Mouse (Mus musculus) adrenal gland (tissue): ENCODE data around the gene Gm49395.

Experiments
- intact Hi-C: fragments of 180-260 bp; cut with DNase I; formaldehyde crosslinking; loops from one replicate; pipeline ENCODE4 v1.15.1; 2025

Gene Gm49395

GRCm38 (mm10) chr13:115057555-115057954, 44.2 kb downstream of the Gm49395 start:
- intact Hi-C loops = no loop called here

GRCm38 (mm10) chr13:115054783-115055182, 46.9 kb downstream of the Gm49395 start:
- intact Hi-C loops = no loop called here

- intact Hi-C loops = no loop called here
Observed at GRCm38 (mm10) chr13:115052568-115052967, 49.2 kb downstream of the Gm49395 start.

- intact Hi-C loops = no loop called here
Observed at GRCm38 (mm10) chr13:115050660-115051559, 50.8 kb downstream of the Gm49395 start.

GRCm38 (mm10) chr13:115042652-115043051, 59.1 kb downstream of the Gm49395 start:
- intact Hi-C loops = no loop called here

- intact Hi-C loops = no loop called here
Observed at GRCm38 (mm10) chr13:115037304-115037703, 64.4 kb downstream of the Gm49395 start.

- intact Hi-C loops = no loop called here
Observed at GRCm38 (mm10) chr13:115035387-115035786, 66.3 kb downstream of the Gm49395 start.

- intact Hi-C loops = no loop called here
Observed at GRCm38 (mm10) chr13:115033135-115033534, 68.6 kb downstream of the Gm49395 start.

GRCm38 (mm10) chr13:115031177-115032000, 70.3 kb downstream of the Gm49395 start:
- intact Hi-C loops = no loop called here

GRCm38 (mm10) chr13:115025394-115025793, 76.3 kb downstream of the Gm49395 start:
- intact Hi-C loops = no loop called here

GRCm38 (mm10) chr13:115022117-115022787, 79.5 kb downstream of the Gm49395 start:
- intact Hi-C loops = no loop called here

GRCm38 (mm10) chr13:115021411-115021810, 80.3 kb downstream of the Gm49395 start:
- intact Hi-C loops = no loop called here

GRCm38 (mm10) chr13:115020727-115021126, 81.0 kb downstream of the Gm49395 start:
- intact Hi-C loops = no loop called here

GRCm38 (mm10) chr13:115017545-115017944, 84.2 kb downstream of the Gm49395 start:
- intact Hi-C loops = no loop called here

GRCm38 (mm10) chr13:115011547-115011946, 90.2 kb downstream of the Gm49395 start:
- intact Hi-C loops = no loop called here

- intact Hi-C loops = no loop called here
Observed at GRCm38 (mm10) chr13:115006213-115006835, 95.4 kb downstream of the Gm49395 start.

GRCm38 (mm10) chr13:115005342-115005741, 96.4 kb downstream of the Gm49395 start:
- intact Hi-C loops = no loop called here

- intact Hi-C loops = no loop called here
Observed at GRCm38 (mm10) chr13:115003444-115004053, 98.2 kb downstream of the Gm49395 start.

- intact Hi-C loops = no loop called here
Observed at GRCm38 (mm10) chr13:115002837-115003236, 98.9 kb downstream of the Gm49395 start.

- intact Hi-C loops = no loop called here
Observed at GRCm38 (mm10) chr13:115002155-115002554, 99.6 kb downstream of the Gm49395 start.

GRCm38 (mm10) chr13:114999582-114999981, 102.1 kb downstream of the Gm49395 start:
- intact Hi-C loops = no loop called here
